Mouse (Mus musculus) activated CD4-positive, CD25-positive, alpha-beta regulatory T cell, adult 4 months (primary cell): ENCODE measurements around the gene Lmf2. TPM values are rescaled to one million over a fixed set of nuclear protein-coding genes. Genes with fewer than 3 reads are reported as not detected.

Source experiments
- ATAC-seq: one replicate; pipeline ENCODE4 v1.8.0; 2017
- polyA plus RNA-seq, 2 experiments: library from polyadenylated mRNA; unstranded; fragments of 100-300 nt; shearing (Covaris generic); gene quantifications; one replicate each; pipeline ENCODE4 v1.2.1; 2017

Gene Lmf2
- polyA plus RNA-seq, 2 experiments from 2014 or later: 20.8 to 38.6 TPM

- peak; percentile 7 for ATAC-seq
These were observed 40.8 kb downstream of the Lmf2 start for GRCm38 (mm10) chr15:89314511-89315189.

DNA sequence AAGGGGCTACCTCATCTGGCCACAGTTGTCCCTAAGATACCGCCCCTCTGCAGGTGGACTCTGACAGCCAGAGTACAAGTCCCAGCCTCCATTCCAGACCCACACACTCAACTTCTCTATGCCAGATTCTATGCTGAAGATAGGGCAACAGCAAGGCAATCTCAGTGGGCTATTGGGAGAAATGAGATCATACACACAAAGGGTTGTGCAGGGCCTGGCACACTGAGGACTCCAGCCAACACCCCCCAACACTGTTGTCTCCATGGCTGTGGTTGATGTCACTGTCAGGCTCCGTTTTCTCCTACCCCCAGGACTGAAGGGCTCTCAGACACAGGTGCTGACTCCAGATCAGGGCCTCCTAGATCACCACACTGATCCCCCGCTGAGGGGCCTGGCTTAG, 41.4 kb downstream of the Lmf2 start:
- no peak for ATAC-seq

- no peak for ATAC-seq
These were observed 42.1 kb downstream of the Lmf2 start for GRCm38 (mm10) chr15:89313359-89313758.

DNA sequence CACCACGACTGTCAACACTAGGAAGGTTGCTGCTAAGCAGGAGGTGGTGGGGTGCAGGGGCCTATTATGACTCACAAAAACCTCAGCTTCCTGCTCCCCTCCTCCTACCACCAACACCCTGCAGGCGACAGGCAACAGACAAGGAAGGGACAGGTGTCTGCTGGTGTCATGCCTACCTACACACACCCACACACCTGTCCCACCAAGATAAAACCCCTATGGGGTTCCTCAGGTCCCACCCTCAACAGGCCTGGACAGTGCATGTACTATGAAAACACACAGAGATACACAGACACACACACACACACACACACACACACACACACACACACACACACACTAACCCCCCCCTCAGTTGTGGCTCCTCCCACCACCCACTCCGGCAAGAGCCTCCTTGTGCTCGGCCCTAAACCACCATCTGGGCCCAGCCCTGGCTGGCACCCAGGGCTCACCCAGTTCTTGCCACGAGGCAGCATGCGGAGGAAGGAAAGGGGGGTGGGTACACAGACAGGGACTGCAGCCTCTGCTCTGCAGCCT, 45.4 kb downstream of the Lmf2 start:
- ATAC-seq: peak; percentile 92

GRCm38 (mm10) chr15:89308406-89309139, 46.9 kb downstream of the Lmf2 start:
- no peak for ATAC-seq

DNA sequence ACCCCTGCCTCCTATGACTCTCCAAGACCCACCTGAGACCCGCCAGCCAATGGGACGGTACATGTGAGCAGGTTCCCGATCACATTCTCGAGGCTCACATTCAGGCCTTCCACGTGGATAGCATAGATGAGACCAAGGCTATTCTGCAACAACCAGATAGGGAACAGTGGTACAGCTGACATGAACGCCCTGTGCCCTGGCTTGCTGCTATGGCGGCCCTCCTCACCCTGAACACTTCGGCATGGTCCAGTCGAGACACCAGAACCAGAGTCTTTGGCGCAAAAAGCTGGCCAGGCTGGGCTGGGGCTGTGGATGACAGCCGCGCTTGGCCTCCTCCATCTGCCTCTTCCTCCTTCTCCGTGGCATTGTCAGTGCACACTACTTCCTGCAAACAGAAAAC, 48.0 kb downstream of the Lmf2 start:
- ATAC-seq: no peak

DNA sequence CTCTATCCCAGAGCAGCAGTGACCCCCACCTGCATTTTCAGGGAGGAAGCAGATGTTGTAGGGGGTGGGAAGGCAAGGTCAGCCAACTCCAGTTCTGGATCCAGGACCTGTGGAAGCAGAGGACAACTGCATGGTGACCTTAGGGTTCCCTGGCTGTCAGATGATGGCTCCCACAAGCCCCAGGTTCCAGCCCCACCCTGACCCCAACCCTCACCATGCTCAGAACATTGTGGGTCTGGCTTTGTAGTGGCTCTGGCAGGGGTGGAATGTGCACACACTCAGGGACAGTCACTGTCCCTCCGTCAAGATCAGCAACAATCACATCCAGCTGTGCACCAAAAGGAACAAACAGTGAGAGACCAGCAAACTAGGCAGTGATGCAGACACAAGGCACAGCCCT, 49.5 kb downstream of the Lmf2 start:
- no peak for ATAC-seq

Other genes with a start within 250 kb of the Lmf2 start
- gene Tubgcp6, start 232.5 kb downstream of the Lmf2 start, polyA plus RNA-seq: 10 to 100 TPM; 12.6 to 13.2 TPM
- gene Hdac10, start 227.0 kb downstream of the Lmf2 start, polyA plus RNA-seq: 10 to 100 TPM; 14.3 to 16.1 TPM
- 1 to 10 TPM; 1.1 to 2.1 TPM for gene Mapk12, start 215.0 kb downstream of the Lmf2 start, polyA plus RNA-seq
- gene Mapk11, start 206.0 kb downstream of the Lmf2 start, polyA plus RNA-seq: 10 to 100 TPM; 21.2 to 22.5 TPM
- 1 to 10 TPM; 1.0 to 2.1 TPM for gene Plxnb2, start 174.9 kb downstream of the Lmf2 start, polyA plus RNA-seq
- 1 to 10 TPM; 7.7 to 8.4 TPM for gene Dennd6b, start 159.2 kb downstream of the Lmf2 start, polyA plus RNA-seq
- 10 to 100 TPM; 20.8 to 25.1 TPM for gene Ppp6r2, start 144.1 kb downstream of the Lmf2 start, polyA plus RNA-seq
- 100 to 1,000 TPM in 1 of 2 experiments, 10 to 100 TPM in 1; 80.4 to 102 TPM for gene Sbf1, start 40.3 kb downstream of the Lmf2 start, polyA plus RNA-seq
- not detected for gene Adm2, start 32.9 kb downstream of the Lmf2 start, polyA plus RNA-seq
- not detected for gene Miox, start 21.3 kb downstream of the Lmf2 start, polyA plus RNA-seq
- 100 to 1,000 TPM; 141 to 171 TPM for gene Ncaph2, start 60 bp upstream of the Lmf2 start, polyA plus RNA-seq
- gene Sco2, start 18.2 kb upstream of the Lmf2 start, polyA plus RNA-seq: 1 to 10 TPM; 2.1 to 4.9 TPM
- under 1 TPM; 0.61 to 0.74 TPM for gene Tymp, start 21.4 kb upstream of the Lmf2 start, polyA plus RNA-seq
- 1 to 10 TPM; 1.2 to 1.9 TPM for gene Odf3b, start 23.6 kb upstream of the Lmf2 start, polyA plus RNA-seq
- under 1 TPM in 1 of 2 experiments, not detected in 1; 0.23 TPM for gene Klhdc7b, start 29.3 kb upstream of the Lmf2 start, polyA plus RNA-seq
- not detected for gene Syce3, start 54.8 kb upstream of the Lmf2 start, polyA plus RNA-seq
- under 1 TPM; 0.26 to 0.57 TPM for gene Cpt1b, start 70.2 kb upstream of the Lmf2 start, polyA plus RNA-seq
- 1 to 10 TPM; 4.1 to 5.8 TPM for gene C730034F03Rik, start 73.9 kb upstream of the Lmf2 start, polyA plus RNA-seq
- not detected for gene Gm44502, start 74.0 kb upstream of the Lmf2 start, polyA plus RNA-seq
- gene Chkb, start 74.2 kb upstream of the Lmf2 start, polyA plus RNA-seq: 10 to 100 TPM; 50.7 to 55.4 TPM
- under 1 TPM in 1 of 2 experiments, not detected in 1; 0.34 TPM for gene Mapk8ip2, start 98.3 kb upstream of the Lmf2 start, polyA plus RNA-seq
- gene Arsa, start 121.8 kb upstream of the Lmf2 start, polyA plus RNA-seq: 1 to 10 TPM; 6.8 to 8.6 TPM
- gene Shank3, start 144.0 kb upstream of the Lmf2 start, polyA plus RNA-seq: not detected
- not detected for gene Acr, start 212.7 kb upstream of the Lmf2 start, polyA plus RNA-seq
- gene Rabl2, start 236.3 kb upstream of the Lmf2 start, polyA plus RNA-seq: 1 to 10 TPM in 1 of 2 experiments, under 1 TPM in 1; 0.88 to 2.6 TPM